Mouse (Mus musculus) left cerebral cortex, adult 2 months (tissue): ENCODE results near the gene Gm47791. TPM values are rescaled to one million over a fixed set of nuclear protein-coding genes. Genes with fewer than 3 reads are reported as not detected.

Experiments used
- DNase-seq, 2 experiments: peaks; one replicate each; pipeline ENCODE4 v3.0.0; 2021 to 2022; ENCODE audit warnings: low spot score in 2 of 2, mixed read lengths in 1 of 2; ENCODE audit errors: extremely low spot score in 1 of 2
- H3K27ac ChIP-seq: fragments of 200-600 bp; 2 replicates; pipeline ENCODE4 v1.8.1; 2022
- H3K4me3 ChIP-seq: fragments of 200-600 bp; 2 replicates; pipeline ENCODE4 v1.8.1; 2022
- CTCF ChIP-seq: fragments of 200-600 bp; IDR thresholded peaks from 2 replicates; pipeline ENCODE4 v1.8.1; 2022; ENCODE audit warnings: antibody characterized with exemption, mild to moderate bottlenecking, moderate library complexity
- intact Hi-C: fragments of 180-260 bp; cut with DNase I; formaldehyde crosslinking; loops from one replicate; pipeline ENCODE4 v1.15.1; 2025
- total RNA-seq, 2 experiments: library from RNA; stranded (reverse); gene quantifications; 2 replicates each; pipeline ENCODE4 v1.2.3; 2021

The Gm47791 gene
- total RNA-seq, 2 experiments from 2014 or later, result not detected

GRCm38 (mm10) chr1:82743962-82744361 lies 27.1 kb downstream of the Gm47791 start:
- no peak overlapping the region for H3K4me3 ChIP-seq
- TF ChIP-seq CTCF, result no peak
- intact Hi-C loops, result no loop called here
- no peak for DNase-seq
- H3K27ac ChIP-seq, result no peak overlapping the region

DNA sequence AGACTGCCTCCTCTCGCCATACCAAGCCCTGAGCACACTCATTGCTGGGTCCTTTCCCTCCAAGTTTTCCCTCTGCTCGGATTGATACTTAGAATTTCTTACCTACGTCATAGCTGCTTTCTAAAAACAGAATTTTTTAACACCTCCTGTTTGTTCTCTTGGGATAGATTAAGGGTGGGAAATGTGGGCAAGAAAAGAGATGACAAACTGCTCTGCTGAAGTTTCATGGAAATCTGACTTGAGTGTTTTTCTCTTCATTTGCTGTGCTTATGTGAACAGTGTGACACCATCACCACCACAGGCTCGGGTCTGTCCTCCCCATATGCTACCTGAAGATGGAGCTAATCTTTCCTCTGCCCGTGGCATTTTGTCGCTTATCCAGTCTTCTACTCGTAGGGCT lies 29.5 kb downstream of the Gm47791 start:
- no peak for DNase-seq
- Histone ChIP-seq H3K4me3 (no peak overlapping the region), H3K27ac (no peak overlapping the region)
- no peak; the same call in 1 of the 2 replicates for TF ChIP-seq CTCF
- intact Hi-C loops, result no loop called here

DNA sequence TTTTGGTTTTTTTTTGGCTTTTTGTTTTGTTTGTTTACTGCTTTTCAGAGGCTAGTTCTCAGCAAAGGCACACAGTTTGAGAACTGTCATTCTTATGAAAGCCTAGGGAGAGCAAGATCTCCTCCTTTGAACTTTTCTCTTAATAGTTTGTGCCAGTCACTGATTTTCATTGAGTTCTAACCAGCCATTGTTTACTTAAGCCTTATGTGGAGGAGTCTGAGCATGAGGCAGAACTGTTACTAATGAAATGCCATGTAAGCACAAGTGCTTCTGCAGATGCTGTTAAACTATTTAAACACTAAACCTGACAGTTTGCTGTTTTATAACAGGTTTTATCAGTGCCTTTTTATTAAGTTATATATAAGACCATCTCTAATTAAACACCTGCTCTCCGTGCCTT lies 33.0 kb downstream of the Gm47791 start:
- no peak for TF ChIP-seq CTCF
- H3K4me3 ChIP-seq, result no peak overlapping the region
- intact Hi-C loops, result no loop called here
- DNase-seq, result no peak
- no peak overlapping the region for H3K27ac ChIP-seq

DNA sequence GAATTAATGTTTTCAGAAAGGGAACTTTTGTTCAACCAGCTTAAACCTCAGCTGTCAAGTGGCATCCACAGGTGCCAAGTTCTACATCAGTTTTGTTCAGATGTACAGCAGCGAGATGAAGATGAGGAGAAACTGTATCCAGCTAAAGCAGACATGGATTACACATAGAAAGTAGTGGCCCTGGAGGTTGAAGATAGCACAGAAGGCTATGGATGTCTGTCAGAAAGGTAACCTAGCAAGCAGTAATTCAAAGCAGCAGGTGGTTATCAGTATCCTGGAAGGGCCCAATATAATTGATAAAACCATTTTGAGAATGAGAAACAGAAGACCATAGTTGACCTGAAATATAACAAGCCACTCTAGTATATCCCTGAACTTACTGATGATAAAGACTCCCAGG lies 37.7 kb downstream of the Gm47791 start:
- Histone ChIP-seq H3K27ac (no peak overlapping the region), H3K4me3 (no peak overlapping the region)
- no peak for DNase-seq
- intact Hi-C loops, result no loop called here
- TF ChIP-seq CTCF, result no peak

DNA sequence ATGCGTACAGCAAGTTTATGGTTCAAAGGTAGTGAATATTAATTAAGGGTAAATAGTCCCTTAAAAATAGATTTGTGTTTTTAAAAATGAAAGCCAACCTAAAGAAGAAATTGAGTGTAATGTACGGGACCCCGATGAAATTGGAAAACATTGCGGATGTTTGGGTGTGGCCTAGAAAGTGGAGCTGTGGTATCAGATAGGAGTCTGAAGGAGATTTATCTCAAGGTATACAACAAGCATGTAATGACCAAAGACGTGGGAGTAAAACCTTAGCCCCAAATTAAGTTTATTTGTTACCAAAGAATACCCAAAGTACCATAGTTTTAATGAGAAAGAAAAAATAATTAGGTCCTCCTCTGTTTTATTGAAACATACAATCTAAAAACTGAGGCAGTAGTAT lies 44.6 kb downstream of the Gm47791 start:
- TF ChIP-seq CTCF, result no peak
- no peak for DNase-seq
- Histone ChIP-seq H3K27ac (no peak overlapping the region), H3K4me3 (no peak overlapping the region; the same call in 1 of the 2 replicates)
- intact Hi-C loops, result no loop called here

DNA sequence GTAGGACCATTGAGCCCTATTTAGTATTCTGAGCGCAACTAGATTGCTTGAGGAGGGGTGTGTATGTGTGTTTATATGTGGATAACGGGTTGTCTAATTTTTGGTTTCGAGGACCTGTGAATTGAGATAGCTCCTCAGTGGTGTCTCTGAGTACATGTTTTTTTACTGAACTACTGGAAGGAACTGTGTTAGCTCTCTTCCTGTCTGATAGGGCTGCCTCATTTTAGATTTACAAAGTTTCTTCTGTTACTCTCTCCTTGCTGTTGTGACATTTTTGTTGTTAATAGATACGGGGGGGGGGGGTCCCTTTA lies 45.2 kb downstream of the Gm47791 start:
- no peak for DNase-seq
- intact Hi-C loops, result no loop called here
- TF ChIP-seq CTCF, result no peak
- no peak overlapping the region for H3K27ac ChIP-seq
- peak overlapping the region; percentile 81 for H3K4me3 ChIP-seq

DNA sequence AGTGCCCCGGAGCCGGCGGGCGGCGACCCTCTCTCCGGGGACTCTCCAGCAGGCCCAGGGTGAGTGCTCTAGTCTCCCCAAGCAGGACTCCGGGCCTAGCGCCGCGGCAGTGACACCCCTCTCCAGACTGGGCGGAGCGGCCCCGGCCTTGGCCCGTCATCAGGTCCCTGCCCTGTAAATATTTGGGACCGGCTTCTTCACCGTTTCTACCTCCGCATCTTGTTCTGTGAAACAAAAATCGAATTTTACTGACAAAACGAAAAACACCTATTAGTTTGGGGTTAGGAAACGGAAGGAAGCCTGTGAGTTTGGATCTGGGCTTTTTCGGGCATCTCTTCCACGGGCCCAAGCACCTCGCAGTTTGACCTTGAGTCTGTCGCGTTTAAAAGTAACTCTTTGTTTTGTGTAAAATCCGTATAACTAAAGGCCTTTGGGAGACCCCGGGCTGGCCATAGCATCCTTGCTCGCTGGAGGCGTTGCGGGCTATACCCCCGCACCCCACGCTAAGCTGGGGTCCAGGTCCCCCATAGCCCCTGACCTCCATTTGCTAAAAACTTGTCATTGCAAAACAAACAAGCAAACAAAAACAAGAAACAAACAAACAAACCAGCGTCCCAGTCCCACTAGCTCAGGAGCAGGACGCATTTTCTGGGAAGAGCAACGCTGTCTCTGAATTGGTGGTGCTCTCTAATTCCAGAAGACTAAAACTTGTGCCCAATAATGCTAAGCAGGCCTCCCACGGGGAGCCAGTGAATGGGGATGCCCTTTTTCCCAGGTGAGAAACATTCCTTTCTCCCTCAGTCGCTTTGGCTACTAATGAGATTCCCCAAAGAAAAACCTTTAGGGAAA lies 45.8 kb downstream of the Gm47791 start:
- peak overlapping the region; percentile 81 for H3K4me3 ChIP-seq
- no peak for TF ChIP-seq CTCF
- intact Hi-C loops, result no loop called here
- no peak for DNase-seq
- H3K27ac ChIP-seq, result peak overlapping the region; percentile 96

- Histone ChIP-seq H3K4me3 (peak within 1 kb of the TSS; percentile 81), H3K27ac (peak within 1 kb of the TSS; percentile 96)
- no peak for TF ChIP-seq CTCF
- DNase-seq, result peak; percentile 92
- intact Hi-C loops, result loop anchor here (1.0 kb wide), 1 partner anchor 115 kb away; the partner anchor contains the start of gene Agfg1
Measured at GRCm38 (mm10) chr1:82724339-82725025, 46.6 kb downstream of the Gm47791 start, which contains the start of gene Mff. TSS of gene Mff (plus strand) at chr1:82724890.

Other genes with a start within 250 kb of the Gm47791 start
- gene Col4a4, start 184.4 kb downstream of the Gm47791 start, total RNA-seq, result 1 to 10 TPM; 2.5 to 2.9 TPM
- gene Col4a3, start 184.3 kb downstream of the Gm47791 start, total RNA-seq, result under 1 TPM; 0.75 to 0.86 TPM
- 100 to 1,000 TPM; 263 to 273 TPM for gene Mff, start 46.4 kb downstream of the Gm47791 start, total RNA-seq
- gene Tm4sf20, start 2.8 kb downstream of the Gm47791 start, total RNA-seq, result not detected
- gene Agfg1, start 68.2 kb upstream of the Gm47791 start, total RNA-seq, result 10 to 100 TPM; 76.6 to 78.3 TPM
- gene A030005L19Rik, start 142.1 kb upstream of the Gm47791 start, total RNA-seq, result under 1 TPM; 0.61 to 0.91 TPM
- not detected for gene A030014E15Rik, start 153.7 kb upstream of the Gm47791 start, total RNA-seq
- gene Gm6217, start 160.2 kb upstream of the Gm47791 start, total RNA-seq, result not detected
- not detected for gene A030003K21Rik, start 172.1 kb upstream of the Gm47791 start, total RNA-seq
- gene Gm7544, start 184.8 kb upstream of the Gm47791 start, total RNA-seq, result not detected
- gene Gm47955, start 189.0 kb upstream of the Gm47791 start, total RNA-seq, result not detected
- gene Gm47959, start 229.3 kb upstream of the Gm47791 start, total RNA-seq, result not detected